Comparison of ENCODE assay signal across 8 mouse cellular contexts in genomic region chr11:101673010-101673642, GRCm38 (mm10). TPM values are rescaled to one million over a fixed set of nuclear protein-coding genes. Genes with fewer than 3 reads are reported as not detected.
DNase-seq lines count a peak whose midpoint lies in the region; ATAC-seq and TF ChIP-seq lines count a peak whose summit lies in the region.

No protein-coding gene starts in this region.

- H3K4me2 ChIP-seq in forebrain, embryonic 11.5 days (ENCODE audit: low read depth, low read length, severe bottlenecking) = no peak overlapping the region
- peak overlapping the region; percentile 54 for H3K4me2 ChIP-seq in heart, embryonic 11.5 days
- no peak overlapping the region for H3K4me2 ChIP-seq in neural tube, embryonic 11.5 days (ENCODE audit: low read depth)

- peak overlapping the region; percentile 22 for H3K27ac ChIP-seq in forebrain, embryonic 10.5 days
- no peak overlapping the region for H3K27ac ChIP-seq in forebrain, embryonic 11.5 days (ENCODE audit: low read depth, low read length)
- H3K27ac ChIP-seq in heart, embryonic 11.5 days (ENCODE audit: low read depth, low read length) = peak overlapping the region; percentile 79
- H3K27ac ChIP-seq in neural tube, embryonic 11.5 days (ENCODE audit: low read depth, low read length) = 0 out of 2 replicates have a peak overlapping the region, but pooled peaks have one; percentile 49
- H3K27ac ChIP-seq in cerebellum, adult 2 months (ENCODE audit: insufficient read depth, low read length) = no peak overlapping the region

- H3K9me3 ChIP-seq in forebrain, embryonic 10.5 days = no peaks in the 10 kb centered on the region
- H3K9me3 ChIP-seq in forebrain, embryonic 11.5 days (ENCODE audit: control insufficient read depth, low read length) = no peaks in the 10 kb centered on the region
- H3K9me3 ChIP-seq in heart, embryonic 11.5 days (replicated peaks; ENCODE audit: control insufficient read depth, low read length) = no peaks in the 10 kb centered on the region
- no peaks in the 10 kb centered on the region for H3K9me3 ChIP-seq in neural tube, embryonic 11.5 days (ENCODE audit: control insufficient read depth, low read length)

- no peak for TF ChIP-seq CTCF in cerebellum, adult 2 months (IDR thresholded peaks at IDR 0.05; ENCODE audit: borderline replicate concordance, insufficient read depth, low read depth, low read length)

- DNase-seq in forebrain, embryonic 10.5 days (ENCODE audit: extremely low spot score, low spot score) = no peak
- DNase-seq in forebrain, embryonic 11.5 days (ENCODE audit: low spot score) = no peak
- peak; percentile 22 to 55 for DNase-seq in layer of hippocampus, postnatal 14 days (ENCODE audit: low spot score in 2 of 2)
- DNase-seq in neural tube, embryonic 11.5 days (ENCODE audit: low spot score) = no peak
- no peak for DNase-seq in cerebellum, adult 2 months
- DNase-seq in c-Kit-positive CD71-positive TER-119-positive erythroid progenitor cells, embryonic 14.5 days (ENCODE audit: low spot score) = no peak

- H3K27me3 ChIP-seq in forebrain, embryonic 10.5 days (ENCODE audit: poor library complexity, severe bottlenecking) = 0 out of 2 replicates have a peak, but pooled peaks cover 1% of the 10 kb centered on the region
- no peaks in the 10 kb centered on the region for H3K27me3 ChIP-seq in forebrain, embryonic 11.5 days (ENCODE audit: control insufficient read depth, insufficient read depth, low read length)
- no peaks in the 10 kb centered on the region for H3K27me3 ChIP-seq in heart, embryonic 11.5 days (ENCODE audit: control insufficient read depth, insufficient read depth, low read length)
- H3K27me3 ChIP-seq in neural tube, embryonic 11.5 days (ENCODE audit: control insufficient read depth, insufficient read depth, low read length) = no peaks in the 10 kb centered on the region
- no peaks in the 10 kb centered on the region for H3K27me3 ChIP-seq in cerebellum, adult 2 months (ENCODE audit: control insufficient read depth, insufficient read depth, low read length)

- no peak for TF ChIP-seq POLR2A in cerebellum, adult 2 months (IDR thresholded peaks at IDR 0.05; ENCODE audit: borderline replicate concordance, insufficient read depth, low read length)

- H3K4me1 ChIP-seq in forebrain, embryonic 10.5 days = peaks cover 27% of the 10 kb centered on the region
- 0 out of 2 replicates have a peak, but pooled peaks cover 2% of the 10 kb centered on the region for H3K4me1 ChIP-seq in forebrain, embryonic 11.5 days (replicated peaks; ENCODE audit: control insufficient read depth, insufficient read depth, low read length)
- H3K4me1 ChIP-seq in heart, embryonic 11.5 days (ENCODE audit: control insufficient read depth, insufficient read depth, low read length) = peaks cover 30% of the 10 kb centered on the region
- H3K4me1 ChIP-seq in neural tube, embryonic 11.5 days (ENCODE audit: control insufficient read depth, insufficient read depth, low read length) = no peaks in the 10 kb centered on the region
- H3K4me1 ChIP-seq in cerebellum, adult 2 months (ENCODE audit: control insufficient read depth, insufficient read depth, low read length) = no peaks in the 10 kb centered on the region

- no peak overlapping the region for H3K4me3 ChIP-seq in forebrain, embryonic 10.5 days
- H3K4me3 ChIP-seq in forebrain, embryonic 11.5 days (ENCODE audit: low read depth, low read length) = no peak overlapping the region
- H3K4me3 ChIP-seq in heart, embryonic 11.5 days (ENCODE audit: low read depth, low read length) = no peak overlapping the region
- no peak overlapping the region for H3K4me3 ChIP-seq in neural tube, embryonic 11.5 days (ENCODE audit: low read depth, low read length)
- H3K4me3 ChIP-seq in cerebellum, adult 2 months (replicated peaks; ENCODE audit: insufficient read depth, low read depth, low read length) = no peak overlapping the region

- no peaks in the 10 kb centered on the region for H3K36me3 ChIP-seq in forebrain, embryonic 10.5 days (replicated peaks)
- no peaks in the 10 kb centered on the region for H3K36me3 ChIP-seq in forebrain, embryonic 11.5 days (ENCODE audit: control insufficient read depth, insufficient read depth, low read length)
- H3K36me3 ChIP-seq in heart, embryonic 11.5 days (ENCODE audit: control insufficient read depth, insufficient read depth, low read length) = no peaks in the 10 kb centered on the region
- H3K36me3 ChIP-seq in neural tube, embryonic 11.5 days (ENCODE audit: control insufficient read depth, insufficient read depth, low read length) = no peaks in the 10 kb centered on the region

- no peak overlapping the region for H3K9ac ChIP-seq in forebrain, embryonic 11.5 days (ENCODE audit: low read length)
- H3K9ac ChIP-seq in heart, embryonic 11.5 days (ENCODE audit: low read depth, low read length) = peak overlapping the region; percentile 56
- H3K9ac ChIP-seq in neural tube, embryonic 11.5 days (ENCODE audit: low read length) = no peak overlapping the region

- 41% methylated on average over 16 of the region's 16 CpGs for WGBS in forebrain, embryonic 10.5 days
- WGBS in forebrain, embryonic 11.5 days = 45% methylated on average over 16 of the region's 16 CpGs
- 11% methylated on average over 16 of the region's 16 CpGs for WGBS in heart, embryonic 11.5 days (ENCODE audit: insufficient replicate concordance)
- WGBS in neural tube, embryonic 11.5 days = 30% methylated on average over 16 of the region's 16 CpGs
- 42% methylated on average over 16 of the region's 16 CpGs for WGBS in cerebellum, adult 2 months

- no peak for ATAC-seq in forebrain, embryonic 11.5 days (replicated peaks; ENCODE audit: low FRiP score)
- peak; percentile 57 for ATAC-seq in common myeloid progenitor, adult 5-6 weeks (replicated peaks; ENCODE audit: low read depth, poor library complexity, severe bottlenecking)
- ATAC-seq in heart, embryonic 11.5 days (replicated peaks; ENCODE audit: insufficient number of reproducible peaks, low FRiP score, low TSS enrichment) = peak; percentile 70
- ATAC-seq in neural tube, embryonic 11.5 days (ENCODE audit: insufficient read depth, low FRiP score, low TSS enrichment) = no peak

RNA-seq across cellular contexts. Expression of gene Arl4d, which starts 7.8 kb away (rescaled TPM):
- polyA plus RNA-seq in forebrain, embryonic 10.5 days (2016; fragmentation: Nextera tagmentation; extraction: Ambion mirVana) = 2.4 and 3.1 TPM in 2 replicates
- 8.0 and 10.6 TPM in 2 replicates for polyA plus RNA-seq in forebrain, embryonic 11.5 days (2014; fragmentation: Nextera tagmentation; extraction: Ambion mirVana)
- 0.53 and 1.5 TPM in 2 replicates for total RNA-seq in common myeloid progenitor, adult 5-6 weeks (2017)
- 9.4 and 10.5 TPM in 2 replicates for polyA plus RNA-seq in heart, embryonic 11.5 days (2014; fragmentation: Nextera tagmentation; extraction: Ambion mirVana)
- 10 to 100 TPM; 12.6 to 14.2 TPM for total RNA-seq in layer of hippocampus, postnatal 14 days (2021)
- polyA plus RNA-seq in neural tube, embryonic 11.5 days (2014; fragmentation: Nextera tagmentation; extraction: Ambion mirVana) = 23.9 and 29.5 TPM in 2 replicates
- 14.5 and 16.6 TPM in 2 replicates for polyA plus RNA-seq in cerebellum, adult 2 months (2012; rRNA removed)

RNA-seq across cellular contexts. Expression of gene Rdm1, which starts 46.1 kb away (rescaled TPM):
- 30.7 and 33.9 TPM in 2 replicates for polyA plus RNA-seq in forebrain, embryonic 10.5 days (2016; fragmentation: Nextera tagmentation; extraction: Ambion mirVana)
- 45.6 and 50.7 TPM in 2 replicates for polyA plus RNA-seq in forebrain, embryonic 11.5 days (2014; fragmentation: Nextera tagmentation; extraction: Ambion mirVana)
- 11.0 and 14.9 TPM in 2 replicates for total RNA-seq in common myeloid progenitor, adult 5-6 weeks (2017)
- polyA plus RNA-seq in heart, embryonic 11.5 days (2014; fragmentation: Nextera tagmentation; extraction: Ambion mirVana) = 27.9 and 28.2 TPM in 2 replicates
- total RNA-seq in layer of hippocampus, postnatal 14 days (2021) = 1 to 10 TPM; 4.7 to 6.3 TPM
- 24.1 and 30.7 TPM in 2 replicates for polyA plus RNA-seq in neural tube, embryonic 11.5 days (2014; fragmentation: Nextera tagmentation; extraction: Ambion mirVana)
- polyA plus RNA-seq in cerebellum, adult 2 months (2012; rRNA removed) = 13.7 and 13.9 TPM in 2 replicates

RNA-seq across cellular contexts. Expression of gene Dhx8, which starts 59.6 kb away (rescaled TPM):
- 44.7 and 51.2 TPM in 2 replicates for polyA plus RNA-seq in forebrain, embryonic 10.5 days (2016; fragmentation: Nextera tagmentation; extraction: Ambion mirVana)
- 43.6 and 46.4 TPM in 2 replicates for polyA plus RNA-seq in forebrain, embryonic 11.5 days (2014; fragmentation: Nextera tagmentation; extraction: Ambion mirVana)
- 24.9 and 46.5 TPM in 2 replicates for total RNA-seq in common myeloid progenitor, adult 5-6 weeks (2017)
- polyA plus RNA-seq in heart, embryonic 11.5 days (2014; fragmentation: Nextera tagmentation; extraction: Ambion mirVana) = 24.3 and 26.1 TPM in 2 replicates
- total RNA-seq in layer of hippocampus, postnatal 14 days (2021) = 10 to 100 TPM; 32.4 to 34.2 TPM
- 43.3 and 46.7 TPM in 2 replicates for polyA plus RNA-seq in neural tube, embryonic 11.5 days (2014; fragmentation: Nextera tagmentation; extraction: Ambion mirVana)
- polyA plus RNA-seq in cerebellum, adult 2 months (2012; rRNA removed) = 27.4 and 28.9 TPM in 2 replicates

Comparison
In these comparisons a context has a peak if more than half of its experiments do, and no peak if none do; other contexts are left out.
1. H3K27ac ChIP-seq: peak in forebrain, embryonic 10.5 days (single experiment), heart, embryonic 11.5 days (single experiment) and neural tube, embryonic 11.5 days (single experiment); none in forebrain, embryonic 11.5 days (single experiment) and cerebellum, adult 2 months (single experiment).
2. DNase-seq: peak in layer of hippocampus, postnatal 14 days (2 of 2); none in forebrain, embryonic 10.5 days (single experiment), forebrain, embryonic 11.5 days (single experiment), neural tube, embryonic 11.5 days (single experiment), cerebellum, adult 2 months (0 of 2) and c-Kit-positive CD71-positive TER-119-positive erythroid progenitor cells, embryonic 14.5 days (single experiment).
3. ATAC-seq: peak in common myeloid progenitor, adult 5-6 weeks (single experiment) and heart, embryonic 11.5 days (single experiment); none in forebrain, embryonic 11.5 days (single experiment) and neural tube, embryonic 11.5 days (single experiment).